Mouse (Mus musculus) WW6 (cell line): ENCODE data around the gene Dbr1.
"Not testable (repeated sequence)": the region's sequence is repeated elsewhere in the genome, so short reads cannot be mapped to it uniquely, and the experiment has no call there.

Experiments used
- DNase-seq: peaks from one replicate; pipeline ENCODE4 v3.0.0-alpha.2; 2013; ENCODE audit warnings: low read depth, low spot score

Gene Dbr1

DNA sequence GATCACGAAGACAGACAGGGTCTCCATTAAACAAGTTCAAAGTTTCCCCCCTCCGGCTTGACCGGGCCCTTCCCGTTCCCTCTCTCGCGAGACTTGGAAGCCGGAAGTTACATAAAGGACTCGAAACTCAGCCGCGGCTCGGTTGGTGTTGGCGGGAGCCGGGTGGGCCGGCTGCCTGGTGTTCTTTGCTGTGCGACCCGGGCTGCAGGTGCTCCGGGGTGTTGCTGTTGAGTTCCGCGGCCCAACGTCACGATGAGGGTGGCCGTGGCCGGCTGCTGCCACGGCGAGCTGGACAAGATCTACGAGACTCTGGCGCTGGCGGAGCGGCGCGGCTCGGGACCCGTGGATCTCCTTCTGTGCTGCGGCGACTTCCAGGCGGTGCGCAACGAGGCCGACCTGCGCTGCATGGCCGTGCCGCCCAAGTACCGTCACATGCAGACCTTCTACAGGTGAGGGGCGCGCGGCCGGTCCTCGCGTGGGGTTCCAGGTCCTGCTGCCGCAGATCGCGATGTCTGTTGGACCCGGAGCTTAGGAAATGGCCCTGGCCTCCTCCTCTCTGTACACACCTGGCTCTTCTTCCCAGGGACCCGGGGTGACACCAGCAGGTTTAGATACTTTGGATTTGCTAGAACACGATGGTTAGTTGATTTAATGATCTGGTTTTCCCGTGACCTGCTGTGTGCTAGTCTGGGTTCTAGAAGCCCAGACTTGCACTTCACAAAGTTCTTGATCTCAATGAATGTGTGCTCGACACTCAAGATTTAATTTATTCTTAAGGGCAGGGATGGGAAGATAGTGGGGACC, at the start of gene Dbr1:
Dbr1 (plus strand) TSS at position 123 of the 804 bp plus-strand sequence.
- DNase-seq = peak; percentile 77

DNA sequence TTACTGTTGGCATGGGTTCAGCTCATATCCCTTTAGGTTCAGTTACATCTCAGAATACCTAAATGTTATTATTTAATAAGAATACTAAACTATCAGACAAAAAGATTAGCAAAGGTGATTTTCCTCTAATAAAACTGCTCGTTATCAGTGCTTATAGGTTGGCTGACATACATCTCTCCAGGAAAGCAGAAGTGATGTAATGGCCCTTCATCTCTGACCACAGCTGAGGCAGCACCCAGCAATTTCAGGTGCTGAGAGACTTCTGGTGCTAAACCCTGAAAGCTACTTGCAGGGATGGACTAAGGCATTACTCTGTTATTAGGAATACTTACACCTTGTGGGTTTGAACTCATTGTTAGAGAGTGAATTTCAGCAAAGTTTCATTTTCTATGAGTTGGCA, 43.7 kb upstream of the Dbr1 start:
- DNase-seq = no peak

DNA sequence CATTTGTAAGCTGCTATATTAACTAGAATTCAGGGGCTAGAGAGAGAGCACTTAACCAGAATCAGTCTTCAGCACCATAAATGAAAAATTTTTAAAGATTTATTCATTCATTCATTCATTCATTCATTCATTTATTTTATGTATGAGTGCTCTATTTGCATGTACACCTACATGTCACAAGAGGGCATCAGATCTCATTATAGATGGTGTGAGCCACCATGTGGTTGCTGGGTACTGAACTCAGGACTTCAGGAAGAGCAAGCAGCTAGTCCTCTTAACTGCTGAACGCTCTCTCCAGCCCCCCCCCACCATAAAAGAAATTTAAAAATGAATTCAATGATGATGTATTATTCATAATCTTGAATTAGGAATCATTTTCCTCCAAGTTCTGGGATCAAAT, 29.3 kb upstream of the Dbr1 start:
- DNase-seq = no peak

DNA sequence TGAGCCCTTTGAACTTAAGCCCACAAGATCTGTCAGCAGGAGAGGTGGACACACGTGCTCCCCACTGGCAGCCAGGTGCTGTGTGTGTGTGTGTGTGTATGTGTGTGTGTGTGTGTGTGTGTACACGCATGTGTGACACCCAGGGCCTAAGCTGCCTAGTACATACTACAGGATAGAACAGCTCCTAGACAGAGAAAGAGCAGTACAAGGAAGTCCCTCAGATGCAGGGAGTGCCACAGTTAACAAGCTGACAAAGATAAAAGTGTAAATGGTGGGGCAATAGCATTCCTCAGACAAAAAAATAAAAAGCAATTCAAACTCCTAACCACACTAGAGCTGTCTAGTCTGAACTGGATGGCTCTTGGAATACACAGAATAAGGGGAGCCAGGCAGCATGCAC, 23.5 kb upstream of the Dbr1 start:
- DNase-seq = no peak

DNA sequence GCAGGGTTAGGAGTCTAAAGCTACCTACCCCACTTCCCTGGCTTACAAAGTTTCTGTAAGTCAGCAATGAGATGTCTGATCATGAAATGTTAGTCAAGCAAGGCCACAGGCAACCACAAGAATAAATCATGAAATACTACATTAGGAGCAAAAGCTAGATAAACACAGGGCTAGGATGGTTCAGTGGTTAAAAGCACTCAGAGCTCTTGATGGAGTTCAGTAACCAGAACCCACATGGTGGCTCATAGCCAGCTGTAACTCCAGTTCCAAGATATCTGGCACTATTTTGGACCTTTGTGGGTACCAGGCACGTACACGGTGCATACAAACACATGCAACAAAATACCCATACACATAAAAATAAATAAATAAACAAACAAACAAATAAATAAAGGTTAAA, 22.6 kb upstream of the Dbr1 start:
- no peak for DNase-seq

DNA sequence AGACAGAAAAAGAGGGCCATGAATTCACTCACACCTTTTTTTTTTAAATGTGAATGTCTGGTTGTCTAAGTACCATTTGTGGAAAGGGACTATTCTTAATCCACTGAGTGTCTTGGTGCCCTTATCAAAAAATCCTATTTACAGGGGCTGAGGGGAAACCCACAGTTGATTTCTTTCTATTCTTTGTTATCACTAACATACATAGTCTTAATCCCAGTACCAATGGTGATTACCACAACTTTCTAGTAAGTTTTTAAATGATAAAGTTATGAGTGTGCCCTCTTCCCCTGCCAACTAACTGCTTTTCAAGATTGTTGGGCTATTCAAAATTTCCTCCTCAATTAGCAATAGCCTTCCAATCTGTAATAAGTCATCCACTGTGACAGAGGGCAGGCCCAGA, 21.5 kb upstream of the Dbr1 start:
- DNase-seq = no peak

DNA sequence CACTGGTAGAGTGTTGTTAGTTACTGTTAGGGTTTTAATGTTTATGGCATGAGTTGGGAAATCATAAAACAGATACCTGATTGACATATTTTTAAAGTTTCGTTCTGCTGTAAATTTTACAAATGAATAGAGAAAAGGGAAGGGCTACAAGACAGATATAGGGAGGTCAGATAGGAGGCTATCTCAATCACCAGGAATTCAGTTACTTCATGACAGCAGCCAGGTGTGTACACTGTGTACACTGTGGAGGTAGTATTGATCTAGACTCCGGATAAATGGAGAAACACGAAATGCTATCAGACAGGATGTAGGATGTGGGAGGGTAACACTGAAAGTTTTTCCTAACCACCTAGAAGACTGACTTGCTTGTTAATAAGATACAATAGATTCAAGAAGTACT, 20.3 kb upstream of the Dbr1 start:
- DNase-seq = no peak

DNA sequence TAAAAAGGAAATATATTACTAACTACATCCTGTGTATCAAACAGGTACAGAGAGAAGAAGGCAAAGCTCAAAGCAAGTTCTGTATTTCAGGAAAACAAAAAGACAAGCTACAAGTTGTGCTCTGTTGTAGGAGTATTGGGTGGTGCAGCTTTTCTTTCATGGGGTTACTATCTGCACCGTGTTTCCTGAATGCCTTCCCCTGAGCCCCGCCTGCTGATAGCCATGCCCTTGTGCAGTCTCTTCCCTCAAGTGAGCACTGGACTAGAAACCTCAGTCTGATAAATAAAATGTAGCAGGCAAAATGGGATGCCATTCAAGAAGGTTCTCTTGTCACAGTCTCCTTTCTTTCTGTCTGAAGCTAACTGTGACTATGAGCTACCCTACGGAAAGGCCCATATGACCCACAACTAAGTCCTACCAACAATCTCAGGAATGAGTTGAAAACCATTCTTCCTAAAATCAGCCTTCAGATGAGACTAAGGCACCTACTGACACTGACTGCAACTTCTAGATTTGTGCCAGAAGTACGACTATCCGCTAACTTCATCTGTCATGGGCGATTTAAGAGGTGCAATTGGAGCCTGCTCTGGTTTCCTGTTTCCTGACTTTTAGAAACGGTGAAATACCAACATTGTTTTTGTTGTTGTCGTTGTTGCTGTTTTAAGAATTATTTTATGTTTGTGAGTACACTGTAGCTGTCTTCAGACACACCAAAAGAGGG, 17.9 kb upstream of the Dbr1 start:
- DNase-seq = no peak

DNA sequence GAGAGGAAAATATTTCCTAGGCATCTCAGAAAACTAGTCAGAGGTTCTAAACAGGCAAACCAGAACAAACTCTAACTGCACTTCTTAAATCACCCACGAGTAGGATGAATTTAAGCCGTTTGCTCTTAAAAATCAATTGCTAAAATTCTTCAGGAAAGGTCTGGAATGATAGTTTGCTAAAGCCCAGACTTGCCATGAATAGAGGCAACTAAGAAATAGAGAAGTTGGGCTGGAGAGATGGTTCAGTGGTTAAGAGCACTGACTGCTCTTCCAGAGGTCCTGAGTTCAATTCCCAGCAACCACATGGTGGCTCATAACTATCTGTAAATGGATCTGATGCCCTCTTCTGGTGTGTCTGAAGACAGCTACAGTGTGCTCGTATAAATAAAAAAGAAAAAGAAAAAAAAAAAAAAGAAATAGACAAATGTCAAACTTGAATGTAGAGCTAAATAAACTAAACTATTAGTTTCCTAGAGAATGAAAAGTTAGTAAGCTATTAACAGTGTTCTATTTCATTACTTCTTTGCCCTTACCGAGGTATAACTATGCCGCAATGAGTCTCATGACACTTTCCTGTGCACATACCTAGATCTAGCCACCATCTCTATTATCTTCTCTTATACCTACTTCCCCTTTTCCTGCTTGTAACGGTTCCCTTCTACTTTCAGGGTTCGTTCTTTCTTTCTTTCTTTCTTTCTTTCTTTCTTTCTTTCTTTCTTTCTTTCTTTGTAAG, 16.6 kb upstream of the Dbr1 start:
- no peak for DNase-seq

DNA sequence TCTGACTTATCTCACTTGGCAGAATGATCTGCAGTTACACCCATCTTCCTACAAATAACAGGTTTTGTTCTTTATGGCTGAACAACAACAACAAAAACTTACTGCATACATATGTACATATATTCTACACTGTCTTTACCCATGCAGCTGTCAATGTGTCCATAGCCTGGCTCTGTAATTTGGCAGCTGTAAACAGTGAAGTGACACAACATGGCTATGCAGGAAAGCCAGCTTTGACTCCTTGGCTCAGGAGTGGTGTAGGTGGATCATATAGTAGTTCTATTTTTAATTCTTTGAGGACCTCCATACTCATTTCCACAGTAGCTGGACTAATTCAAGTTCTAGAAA, 16.1 kb upstream of the Dbr1 start:
- no peak for DNase-seq

DNA sequence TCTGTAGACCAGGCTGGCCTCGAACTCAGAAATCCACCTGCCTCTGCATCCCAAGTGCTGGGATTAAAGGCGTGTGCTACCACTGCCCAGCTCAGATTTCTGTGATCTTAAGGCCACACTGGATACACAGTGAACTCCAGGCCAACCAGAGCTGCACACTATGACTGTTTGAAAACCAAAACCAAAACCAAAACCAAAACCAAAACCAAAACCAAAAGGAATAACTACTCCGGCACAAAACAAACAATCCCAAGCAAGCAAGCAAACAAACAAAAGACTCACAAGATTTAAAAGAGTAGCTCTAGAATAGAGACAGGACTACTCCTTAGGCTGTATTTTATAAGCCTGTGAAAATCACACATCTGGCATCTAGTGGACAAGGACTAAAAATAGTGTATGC, 15.2 kb upstream of the Dbr1 start:
- DNase-seq = no peak

DNA sequence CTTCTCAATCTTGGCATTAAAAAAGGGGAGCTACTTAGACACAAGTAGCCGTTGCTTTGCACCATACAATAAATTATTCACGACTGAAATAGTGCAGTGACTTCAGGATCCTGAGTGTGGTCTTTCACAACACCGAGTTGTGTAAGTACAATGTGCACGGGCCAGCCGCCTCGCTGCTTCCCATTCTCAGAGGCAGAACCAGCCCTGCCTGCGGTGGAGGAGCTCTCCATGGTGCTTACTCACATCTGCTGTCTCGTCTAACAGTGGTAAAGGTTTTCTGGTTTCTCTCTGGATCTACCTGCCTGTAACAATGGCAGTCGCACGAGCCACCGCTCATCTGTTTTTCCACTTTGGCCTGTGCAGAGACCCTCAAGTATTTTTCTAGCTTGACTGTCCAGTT, 11.9 kb upstream of the Dbr1 start:
- peak; percentile 40 for DNase-seq

DNA sequence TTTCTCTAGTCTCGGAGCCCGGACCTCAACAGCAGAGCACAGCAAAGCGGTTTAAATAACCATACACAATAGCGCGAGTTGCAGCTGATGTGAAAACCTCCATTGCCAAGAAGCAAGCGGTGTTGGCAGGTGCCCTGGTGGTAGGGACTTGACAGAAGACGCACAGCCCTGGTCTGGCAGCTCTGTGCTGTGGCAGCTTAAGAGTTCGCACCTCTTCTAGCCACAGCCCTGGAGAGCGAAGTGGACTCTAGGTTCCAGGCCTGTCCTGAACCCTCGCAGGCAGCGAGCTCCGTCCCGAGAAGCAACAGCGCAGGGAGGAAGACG, 7.6 kb upstream of the Dbr1 start:
- no peak for DNase-seq

DNA sequence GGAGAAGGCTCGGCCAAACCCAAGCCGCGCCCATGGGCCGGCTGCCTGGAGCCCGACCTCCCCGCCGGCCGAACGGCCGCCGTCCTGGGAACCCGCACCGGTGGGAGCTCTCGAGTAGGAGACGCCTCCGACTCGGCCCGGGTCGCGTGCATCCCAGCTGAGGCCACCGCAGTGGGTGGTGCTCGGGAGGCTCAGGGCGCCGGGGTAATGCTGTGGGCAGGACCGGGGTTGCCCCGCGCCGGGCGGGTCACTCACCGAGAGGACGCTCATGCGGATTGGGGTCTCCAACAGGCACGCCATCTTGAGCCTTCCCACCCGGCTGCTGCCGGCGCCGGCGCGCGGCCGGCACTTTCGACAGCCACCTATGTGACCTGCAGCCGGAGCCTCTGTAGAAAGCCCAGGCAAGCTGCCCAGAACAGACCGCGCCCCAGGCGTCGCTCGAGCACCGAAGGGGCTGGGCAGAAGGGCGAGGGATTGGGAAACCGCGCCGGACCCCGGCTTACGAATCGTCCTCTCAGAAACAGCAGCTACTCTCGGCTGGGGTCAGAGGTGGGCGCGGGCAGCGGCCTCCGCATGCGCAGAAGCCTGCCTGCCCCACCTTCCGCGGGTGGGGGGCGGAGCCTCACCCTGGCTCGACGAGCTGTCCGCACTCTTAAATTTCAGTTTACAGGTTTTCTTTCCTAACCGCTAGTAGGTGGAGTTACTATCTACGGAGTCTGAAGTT, 7.1 kb upstream of the Dbr1 start, which contains the start of gene Armc8:
Armc8 (minus strand) TSS at position 553 of the 724 bp plus-strand sequence.
- peak; percentile 59 for DNase-seq

DNA sequence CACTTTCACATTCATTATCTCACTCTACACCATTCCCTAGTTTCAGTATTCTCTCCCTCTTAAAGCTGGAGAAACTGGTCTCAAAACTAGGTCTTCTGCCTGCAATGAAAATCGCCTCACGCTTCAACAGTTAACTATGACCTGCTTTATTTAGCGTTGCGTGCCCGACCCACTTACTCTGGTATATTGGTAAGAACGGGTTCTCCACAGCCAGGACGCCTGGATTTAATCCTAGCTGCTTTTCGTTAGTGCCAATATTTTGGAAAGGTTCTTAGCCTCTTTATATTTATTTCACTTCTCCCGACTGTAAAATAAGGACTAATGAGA, 6.6 kb upstream of the Dbr1 start:
- DNase-seq = no peak

DNA sequence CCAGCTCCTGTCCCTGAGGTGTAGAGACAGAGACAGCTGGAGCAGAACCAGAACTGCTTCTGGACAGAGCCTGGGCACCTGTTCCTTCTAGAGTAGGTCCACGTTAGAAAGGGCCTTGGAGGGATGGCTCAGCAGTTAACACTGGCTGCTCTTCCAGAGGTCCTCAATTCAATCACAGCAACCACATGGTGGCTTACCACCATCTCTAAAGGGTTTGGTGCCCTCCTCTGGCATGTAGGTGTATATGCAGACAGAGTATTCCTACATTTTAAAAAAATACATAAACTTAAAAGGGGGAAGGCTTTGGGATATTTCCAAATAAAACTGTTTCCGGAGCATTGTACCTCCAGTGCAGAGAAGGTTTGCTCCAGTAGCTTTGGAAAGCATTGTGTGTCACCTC, 5.1 kb downstream of the Dbr1 start:
- no peak for DNase-seq

DNA sequence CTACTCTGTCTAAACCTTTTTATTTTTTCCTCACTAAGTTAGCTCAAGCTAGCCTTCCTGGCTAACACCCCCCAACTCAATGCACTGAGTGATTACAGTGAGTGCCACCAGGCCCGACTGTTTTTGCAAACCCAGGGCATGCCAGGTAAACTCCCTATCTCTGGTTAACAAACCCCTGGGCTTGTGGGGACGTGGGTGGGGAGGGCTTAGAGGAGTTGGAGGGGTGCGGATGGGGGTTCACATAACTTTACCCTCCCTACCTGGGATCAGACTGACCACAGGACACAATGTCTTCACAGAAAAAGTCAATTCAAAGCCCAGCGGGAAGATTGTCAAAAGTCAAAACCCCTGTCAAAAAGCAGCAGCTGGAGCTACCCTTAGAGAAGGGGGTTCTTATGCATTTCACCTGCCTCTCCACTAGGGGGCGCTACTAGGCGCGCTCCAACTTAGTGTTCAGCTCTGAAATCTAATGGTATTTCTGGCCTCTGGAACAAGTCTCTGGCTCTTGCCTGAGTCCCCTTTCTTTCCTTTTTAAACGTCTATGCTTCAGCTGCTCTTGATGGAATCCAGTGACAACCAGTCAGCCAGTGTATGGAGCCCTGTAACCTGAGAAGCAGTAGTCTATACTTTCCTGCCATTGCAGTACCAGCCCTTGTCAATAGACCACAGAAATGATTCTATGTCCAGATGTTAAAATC, 12.1 kb downstream of the Dbr1 start:
- DNase-seq = peak; percentile 42

DNA sequence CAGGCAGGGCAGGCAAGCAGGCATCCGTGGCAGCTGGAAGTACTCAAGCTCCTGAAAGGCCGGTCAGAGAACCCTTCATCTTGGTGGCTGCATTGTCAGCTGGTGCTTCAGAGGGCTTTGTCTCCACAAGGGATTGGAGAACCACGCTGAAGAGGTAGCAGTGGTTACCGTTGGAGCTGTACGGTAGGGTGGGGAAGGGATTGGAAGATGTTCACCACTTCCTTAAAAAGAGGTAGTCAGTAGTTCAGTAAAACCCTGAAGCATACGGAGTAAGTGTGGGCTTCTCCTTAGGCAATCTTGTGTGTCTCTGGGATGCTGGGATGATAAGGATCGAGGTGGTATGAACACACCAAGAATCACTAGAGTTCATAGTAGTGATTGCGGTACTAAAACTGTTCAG, 15.5 kb downstream of the Dbr1 start:
- no peak for DNase-seq

DNA sequence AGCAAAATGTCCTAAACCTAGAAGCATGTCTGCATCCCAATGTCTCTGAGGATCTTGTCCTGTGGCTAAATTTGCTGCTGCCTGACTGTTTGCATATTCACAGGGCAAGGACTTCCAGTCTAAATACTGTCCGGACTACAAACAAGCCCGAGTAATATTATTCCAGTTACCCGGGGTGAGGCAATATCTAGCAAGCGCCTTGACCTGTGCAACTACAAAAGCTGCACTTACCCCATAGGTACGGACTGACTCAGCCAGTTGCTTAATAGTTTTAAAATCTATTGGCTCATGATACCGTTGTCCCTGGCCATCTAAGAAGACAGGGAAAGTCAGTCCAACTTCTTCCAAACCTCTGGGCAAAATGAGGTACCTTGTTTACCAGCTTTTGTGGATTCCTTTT, 23.5 kb downstream of the Dbr1 start:
- not testable (repeated sequence) for DNase-seq

DNA sequence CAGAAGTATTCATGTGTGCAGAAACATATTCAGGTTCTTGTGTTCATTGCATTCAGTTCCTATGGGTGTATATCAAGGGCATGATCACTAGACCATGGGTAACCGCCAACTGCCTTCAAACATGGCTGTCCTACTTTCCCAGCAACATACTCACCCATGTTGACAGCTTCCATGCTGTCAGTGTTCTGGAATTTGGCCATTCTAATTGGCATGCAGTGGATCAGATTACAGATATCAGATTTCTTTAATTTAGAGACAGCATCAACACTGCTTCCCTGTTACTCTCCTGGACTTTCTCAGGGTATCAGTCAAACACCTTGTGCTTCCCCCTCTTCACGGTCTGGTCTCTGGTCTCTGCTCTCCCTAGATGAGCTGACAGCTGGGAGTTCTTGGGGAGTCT, 28.0 kb downstream of the Dbr1 start:
- no peak for DNase-seq

DNA sequence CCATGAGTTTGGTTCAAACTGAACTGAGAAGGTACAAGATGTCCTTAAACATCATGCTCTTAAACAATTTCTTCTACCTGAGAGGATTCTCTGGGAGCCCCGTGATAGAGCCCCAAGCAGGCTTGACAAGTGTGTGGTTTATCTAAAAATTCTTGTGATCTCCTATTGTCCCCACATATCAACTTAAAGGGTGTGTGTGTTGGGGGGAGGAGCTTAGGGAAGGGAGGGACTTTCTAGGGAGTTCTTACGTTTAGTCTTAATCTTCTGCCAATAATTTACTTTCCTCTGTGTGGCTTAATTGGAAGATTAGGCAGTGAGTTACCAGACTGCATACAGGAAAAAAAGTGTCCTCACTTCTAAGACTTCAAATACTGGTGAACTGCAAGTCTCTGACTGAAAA, 36.6 kb downstream of the Dbr1 start, which contains the start of gene A4gnt:
A4gnt (plus strand) TSS at position 301 of the 400 bp plus-strand sequence.
- DNase-seq = no peak

DNA sequence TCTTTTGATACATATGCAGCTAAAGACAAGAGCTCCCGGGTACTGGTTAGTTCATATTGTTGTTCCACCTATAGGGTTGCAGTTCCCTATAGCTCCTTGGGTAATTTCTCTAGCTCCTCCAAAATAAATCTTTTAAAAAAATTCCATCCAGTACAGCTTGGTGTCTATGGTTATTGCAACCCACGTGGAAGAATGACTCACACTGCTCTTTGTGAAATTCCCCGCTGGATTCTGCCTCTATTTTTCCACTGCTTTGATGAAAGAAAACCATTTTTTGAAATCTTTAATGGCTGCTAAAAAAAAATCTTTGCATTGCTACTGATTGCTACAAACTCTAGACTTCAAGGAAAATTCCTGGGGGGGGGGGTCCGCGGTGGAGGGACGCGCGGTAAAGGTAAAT, 44.1 kb downstream of the Dbr1 start:
- no peak for DNase-seq
